Mouse (Mus musculus) heart, adult 2 months (tissue): ENCODE data around the gene Klhl32.

Experiments
- CTCF ChIP-seq: fragments of 200-600 bp; IDR thresholded peaks from 2 replicates; pipeline ENCODE4 v1.8.1; 2022; ENCODE audit warnings: antibody characterized with exemption, mild to moderate bottlenecking, moderate library complexity
- EP300 ChIP-seq: fragments of 200-500 bp; IDR thresholded peaks from 2 replicates; pipeline ENCODE4 v1.6.1; 2011; ENCODE audit warnings: low read depth, low read length, control low read depth; ENCODE audit not compliant: insufficient read depth
- POLR2A ChIP-seq: fragments of 200-500 bp; IDR thresholded peaks from 2 replicates; pipeline ENCODE4 v1.6.1; 2011; ENCODE audit warnings: mild to moderate bottlenecking, low read depth, low read length, control low read depth; ENCODE audit not compliant: insufficient read depth

DNA sequence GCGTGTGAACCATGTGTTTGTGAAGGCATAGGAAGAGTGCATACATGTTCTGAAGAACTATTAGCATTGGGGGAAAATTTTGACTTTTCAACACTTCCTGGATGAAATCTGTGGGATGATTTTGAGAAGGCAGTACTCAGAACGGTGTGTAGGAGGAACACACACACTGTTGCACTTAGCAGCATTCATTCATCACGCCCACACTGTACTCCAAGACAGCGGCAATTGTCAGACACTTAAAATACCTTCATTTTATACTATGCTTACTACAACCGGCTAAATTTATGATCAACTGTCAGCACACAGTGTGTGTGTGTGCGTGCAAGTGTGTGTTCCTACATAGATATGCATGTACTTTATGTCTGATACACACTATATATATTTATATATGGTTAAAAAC lies 113.8 kb downstream of the Klhl32 start:
- TF ChIP-seq POLR2A (no peak), CTCF (no peak), EP300 (no peak)
